Mouse (Mus musculus): ENCODE data around the gene Foxp3. TPM values are rescaled to one million over a fixed set of nuclear protein-coding genes. Genes with fewer than 3 reads are reported as not detected.

Foxp3 gene
- total RNA-seq, 2 experiments from 2014 or later = 0.25 to 0.45 TPM

GRCm38 (mm10) chrX:7610035-7610434, 36.6 kb downstream of the Foxp3 start:
- no peak for DNase-seq
- intact Hi-C loops (cut with DNase I) = no loop called here

GRCm38 (mm10) chrX:7610536-7611258, 37.3 kb downstream of the Foxp3 start:
- intact Hi-C loops (cut with DNase I) = no loop called here
- no peak for DNase-seq

- no peak for DNase-seq
- intact Hi-C loops (cut with DNase I) = no loop called here
These were observed 44.6 kb downstream of the Foxp3 start for GRCm38 (mm10) chrX:7617889-7618551.

DNA sequence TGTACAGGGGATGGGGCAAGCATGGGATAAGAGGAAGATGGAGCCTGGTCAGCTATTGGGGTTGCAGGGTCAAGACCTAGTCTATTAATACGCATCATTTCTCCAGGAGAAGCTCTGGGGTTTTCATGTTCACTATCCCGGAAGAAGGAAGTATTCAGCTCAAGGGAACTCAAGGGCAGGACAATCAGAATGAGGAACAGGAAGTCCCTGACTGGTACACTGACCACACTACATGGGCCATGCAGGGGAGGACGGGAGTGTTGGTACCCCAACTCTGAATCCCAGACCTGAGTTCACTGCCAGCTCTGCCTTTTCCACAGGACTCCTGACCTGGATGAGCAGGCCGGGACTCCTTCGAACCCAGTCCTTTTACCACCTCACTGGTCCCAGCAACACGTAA, 59.1 kb downstream of the Foxp3 start:
- intact Hi-C loops (cut with DNase I) = no loop called here
- DNase-seq = no peak

- no peak for DNase-seq
- intact Hi-C loops (cut with DNase I) = no loop called here
These were observed 61.7 kb downstream of the Foxp3 start for GRCm38 (mm10) chrX:7635101-7635500.

- intact Hi-C loops (cut with DNase I) = no loop called here
These were observed 65.1 kb downstream of the Foxp3 start, which contains the start of gene Syp for GRCm38 (mm10) chrX:7638401-7639091. Gene Syp (plus strand): TSS chrX:7638471.

GRCm38 (mm10) chrX:7639536-7640325, 66.3 kb downstream of the Foxp3 start:
- DNase-seq = no peak

More at GRCm38 (mm10) chrX:7638401-7639091, 65.1 kb downstream of the Foxp3 start, which contains the start of gene Syp:
- DNase-seq = peak; percentile 60 to 71

GRCm38 (mm10) chrX:7640785-7641184, 67.3 kb downstream of the Foxp3 start:
- intact Hi-C loops (cut with DNase I) = no loop called here
- no peak for DNase-seq

More at GRCm38 (mm10) chrX:7639536-7640325, 66.3 kb downstream of the Foxp3 start:
- intact Hi-C loops (cut with DNase I) = no loop called here

Other genes with a start within 250 kb of the Foxp3 start
- gene Usp27x, start 197.8 kb upstream of the Foxp3 start, total RNA-seq (2021) = 1 to 10 TPM in 1 of 2 experiments, under 1 TPM in 1; 0.91 to 1.3 TPM
- 1 to 10 TPM; 1.9 to 2.1 TPM for gene Ppp1r3f, start 639 bp downstream of the Foxp3 start, total RNA-seq (2021)
- gene Ccdc22, start 31.9 kb downstream of the Foxp3 start, total RNA-seq (2021) = 10 to 100 TPM; 11.4 to 12.4 TPM
- gene Cacna1f, start 33.4 kb downstream of the Foxp3 start, total RNA-seq (2021) = not detected
- gene Syp, start 64.8 kb downstream of the Foxp3 start, total RNA-seq (2021) = 1 to 10 TPM in 1 of 2 experiments, under 1 TPM in 1; 0.57 to 1.9 TPM
- gene Prickle3, start 83.6 kb downstream of the Foxp3 start, total RNA-seq (2021) = 10 to 100 TPM; 19.4 to 21.7 TPM
- 10 to 100 TPM; 84.8 to 88.4 TPM for gene Plp2, start 97.7 kb downstream of the Foxp3 start, total RNA-seq (2021)
- 10 to 100 TPM; 10.8 to 13.9 TPM for gene Magix, start 107.6 kb downstream of the Foxp3 start, total RNA-seq (2021)
- gene Gpkow, start 123.5 kb downstream of the Foxp3 start, total RNA-seq (2021) = 10 to 100 TPM; 24.8 to 26.8 TPM
- gene Wdr45, start 140.7 kb downstream of the Foxp3 start, total RNA-seq (2021) = 10 to 100 TPM; 31.0 to 33.4 TPM
- not detected for gene Gm45208, start 148.6 kb downstream of the Foxp3 start, total RNA-seq (2021)
- 10 to 100 TPM in 1 of 2 experiments, 1 to 10 TPM in 1; 9.4 to 10.6 TPM for gene Praf2, start 154.8 kb downstream of the Foxp3 start, total RNA-seq (2021)
- 1 to 10 TPM; 1.4 to 1.7 TPM for gene Ccdc120, start 177.3 kb downstream of the Foxp3 start, total RNA-seq (2021)
- 10 to 100 TPM; 17.4 to 19.0 TPM for gene Tfe3, start 188.9 kb downstream of the Foxp3 start, total RNA-seq (2021)
- 10 to 100 TPM; 27.7 to 30.2 TPM for gene Gripap1, start 216.1 kb downstream of the Foxp3 start, total RNA-seq (2021)
- gene Kcnd1, start 248.6 kb downstream of the Foxp3 start, total RNA-seq (2021) = under 1 TPM; 0.79 to 0.94 TPM